Mouse (Mus musculus): ENCODE measurements around the gene Plppr4. TPM values are rescaled to one million over a fixed set of nuclear protein-coding genes. Genes with fewer than 3 reads are reported as not detected.

Gene Plppr4
- polyA plus RNA-seq, 1 experiment from 2014 or later: not detected

DNA sequence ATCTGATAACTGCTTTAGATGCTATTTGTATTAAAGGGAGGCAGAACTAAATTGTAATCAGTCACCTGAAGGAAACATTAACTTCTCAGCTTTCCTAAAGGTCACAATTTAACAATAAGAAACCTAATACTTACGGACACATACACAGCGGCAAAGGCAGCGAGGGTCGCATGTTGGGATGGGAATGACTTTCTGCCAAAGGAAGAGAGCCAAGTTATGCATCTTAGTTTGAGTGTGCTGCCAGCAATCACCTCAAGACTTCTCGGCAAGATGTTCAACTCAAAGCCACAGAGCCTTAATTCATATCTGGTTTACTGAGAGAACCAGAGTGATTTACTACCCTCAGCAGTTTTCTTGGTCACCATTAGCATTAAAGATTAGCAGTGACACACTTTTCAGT, 34.1 kb downstream of the Plppr4 start:
- DNase-seq (ENCODE audit: low read depth, low spot score): no peak
- no peaks in the 10 kb centered on the region for H3K27me3 ChIP-seq
- no peak for ATAC-seq
- ChIA-PET POLR2A (no interaction called here), CTCF (interaction anchor here (0.8 kb wide), 1 partner anchor 16 kb away, joined by 3 read pairs; no protein-coding TSS in a partner anchor)
- no peak for TF ChIP-seq CTCF (IDR thresholded peaks at IDR 0.05)
- in situ Hi-C loops (cut with MboI; ENCODE audit: low pct_unique_long_range_greater_than_20kb): no loop called here

DNA sequence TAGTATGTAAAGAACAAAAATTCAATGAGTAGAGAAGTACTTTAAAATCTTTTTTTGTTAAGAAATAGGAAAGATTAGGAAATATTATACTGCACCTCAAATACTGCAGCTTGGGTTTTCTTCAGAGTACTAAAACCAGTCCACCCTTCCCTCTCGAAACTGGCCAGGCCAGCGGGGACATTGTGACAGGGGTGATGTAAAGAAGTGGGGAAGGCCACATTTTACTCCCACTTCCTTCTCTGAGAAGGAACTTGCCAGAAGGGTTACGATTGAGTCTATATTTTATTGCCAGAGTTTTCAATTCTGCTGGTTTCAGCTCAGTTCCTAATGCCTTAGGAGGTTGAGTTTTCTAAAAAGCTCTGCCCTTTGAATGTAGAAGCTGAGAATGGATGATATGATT, 41.0 kb downstream of the Plppr4 start:
- H3K27me3 ChIP-seq: no peaks in the 10 kb centered on the region
- ATAC-seq (no peak), DNase-seq (ENCODE audit: low read depth, low spot score) (no peak)
- TF ChIP-seq CTCF (IDR thresholded peaks at IDR 0.05): no peak
- in situ Hi-C loops (cut with MboI; ENCODE audit: low pct_unique_long_range_greater_than_20kb): no loop called here
- POLR2A ChIA-PET: no interaction called here
- CTCF ChIA-PET: no interaction called here

DNA sequence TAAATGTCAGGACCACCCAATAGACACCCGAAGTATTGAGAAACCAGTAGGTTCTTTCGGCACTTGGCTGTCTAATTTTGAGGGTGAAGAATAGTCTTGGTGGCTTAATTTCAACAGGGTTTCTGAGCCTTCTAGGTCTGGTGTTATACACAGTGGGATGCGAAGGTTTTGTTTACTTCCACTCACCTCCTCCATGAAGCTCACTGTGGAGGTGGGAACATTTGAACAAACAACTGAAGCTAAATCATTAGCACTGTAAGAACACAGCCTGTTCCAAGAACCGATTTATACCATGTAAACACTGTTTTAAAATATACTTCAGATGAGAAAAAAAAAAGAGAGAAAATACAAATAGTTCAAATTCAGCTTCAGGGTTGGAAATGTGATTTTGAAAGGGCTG, 47.3 kb downstream of the Plppr4 start:
- ChIA-PET POLR2A (interaction anchor here (0.6 to 0.7 kb wide), 2 partner anchors 11 to 14 kb away, joined by 3 read pairs; no protein-coding TSS in a partner anchor), CTCF (interaction anchor here (1.2 kb wide), 1 partner anchor 17 kb away, joined by 3 read pairs; no protein-coding TSS in a partner anchor)
- no peak for ATAC-seq
- no peak for DNase-seq (ENCODE audit: low read depth, low spot score)
- TF ChIP-seq CTCF (IDR thresholded peaks at IDR 0.05): no peak
- in situ Hi-C loops (cut with MboI; ENCODE audit: low pct_unique_long_range_greater_than_20kb): no loop called here
- no peaks in the 10 kb centered on the region for H3K27me3 ChIP-seq

DNA sequence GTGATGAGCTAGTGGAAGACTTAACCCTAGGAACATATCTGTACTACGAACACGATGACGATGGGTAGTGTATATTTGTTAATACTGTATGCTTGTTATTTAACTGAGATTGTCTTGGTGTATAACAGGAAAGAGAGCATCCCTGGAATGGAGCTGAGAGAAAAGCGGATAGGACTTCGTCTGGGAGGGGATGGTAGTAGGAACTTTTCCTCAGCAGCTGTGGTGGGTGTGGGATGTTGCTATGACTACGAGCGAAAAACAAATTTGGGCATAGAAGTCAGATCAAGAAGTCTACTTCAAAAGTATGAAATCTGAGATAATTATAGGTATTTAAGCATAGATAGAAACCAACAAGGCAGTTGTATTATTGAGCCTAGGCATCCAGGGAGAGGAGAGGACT, 48.6 kb downstream of the Plppr4 start:
- POLR2A ChIA-PET: no interaction called here
- DNase-seq (ENCODE audit: low read depth, low spot score) (no peak), ATAC-seq (no peak)
- CTCF ChIA-PET: no interaction called here
- in situ Hi-C loops (cut with MboI; ENCODE audit: low pct_unique_long_range_greater_than_20kb): no loop called here
- no peaks in the 10 kb centered on the region for H3K27me3 ChIP-seq
- TF ChIP-seq CTCF (IDR thresholded peaks at IDR 0.05): no peak

DNA sequence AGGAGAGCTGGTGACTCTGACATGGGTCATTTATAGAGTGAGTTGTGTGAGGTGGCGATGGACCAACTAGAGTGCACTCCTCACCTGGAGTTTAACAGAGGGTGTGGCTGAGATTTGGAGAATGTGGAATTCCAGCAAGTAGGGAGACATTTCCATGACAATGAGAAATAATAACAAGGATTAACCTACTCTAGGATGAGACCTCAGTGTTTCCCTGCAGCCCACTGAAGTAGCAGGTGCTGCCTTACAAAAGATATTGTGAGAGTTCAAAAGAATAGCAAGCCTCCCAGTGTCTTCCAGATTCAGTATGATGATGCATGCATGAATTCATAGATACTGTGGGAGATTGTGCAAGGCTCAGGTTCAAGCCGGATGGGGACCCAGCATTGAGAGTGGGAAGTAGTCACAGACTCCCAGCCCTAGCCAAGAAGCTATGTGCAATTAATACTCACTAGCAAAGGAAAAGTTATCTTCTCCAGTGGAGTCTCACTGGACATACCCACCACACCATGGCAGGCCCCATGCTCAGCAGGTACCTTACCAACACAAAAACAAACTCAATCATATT, 49.8 kb downstream of the Plppr4 start:
- CTCF ChIA-PET: interaction anchor here (1.0 kb wide), 1 partner anchor 15 kb away, joined by 3 read pairs; no protein-coding TSS in a partner anchor
- ATAC-seq (no peak), DNase-seq (ENCODE audit: low read depth, low spot score) (no peak)
- POLR2A ChIA-PET: no interaction called here
- in situ Hi-C loops (cut with MboI; ENCODE audit: low pct_unique_long_range_greater_than_20kb): no loop called here
- no peaks in the 10 kb centered on the region for H3K27me3 ChIP-seq
- no peak for TF ChIP-seq CTCF (IDR thresholded peaks at IDR 0.05)

DNA sequence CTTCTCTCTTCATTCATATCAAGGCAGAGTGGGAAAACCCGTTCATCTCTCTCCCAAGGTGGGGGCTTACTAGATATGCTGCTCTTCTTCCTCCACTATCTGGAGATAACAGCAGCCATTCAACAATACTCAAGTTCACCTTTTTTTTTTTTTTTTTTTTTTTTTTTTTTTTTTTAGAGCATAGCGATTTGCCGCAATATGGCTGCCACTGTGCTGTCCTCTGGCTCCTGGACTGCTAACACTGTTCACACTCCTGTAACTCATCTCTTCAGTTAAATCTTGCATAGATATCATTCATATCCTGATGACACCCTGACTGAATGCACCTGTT, 51.1 kb downstream of the Plppr4 start:
- in situ Hi-C loops (cut with MboI; ENCODE audit: low pct_unique_long_range_greater_than_20kb): no loop called here
- ATAC-seq: no peak
- CTCF ChIA-PET: no interaction called here
- TF ChIP-seq CTCF (IDR thresholded peaks at IDR 0.05): no peak
- POLR2A ChIA-PET: no interaction called here
- no peak for DNase-seq (ENCODE audit: low read depth, low spot score)
- H3K27me3 ChIP-seq: no peaks in the 10 kb centered on the region

DNA sequence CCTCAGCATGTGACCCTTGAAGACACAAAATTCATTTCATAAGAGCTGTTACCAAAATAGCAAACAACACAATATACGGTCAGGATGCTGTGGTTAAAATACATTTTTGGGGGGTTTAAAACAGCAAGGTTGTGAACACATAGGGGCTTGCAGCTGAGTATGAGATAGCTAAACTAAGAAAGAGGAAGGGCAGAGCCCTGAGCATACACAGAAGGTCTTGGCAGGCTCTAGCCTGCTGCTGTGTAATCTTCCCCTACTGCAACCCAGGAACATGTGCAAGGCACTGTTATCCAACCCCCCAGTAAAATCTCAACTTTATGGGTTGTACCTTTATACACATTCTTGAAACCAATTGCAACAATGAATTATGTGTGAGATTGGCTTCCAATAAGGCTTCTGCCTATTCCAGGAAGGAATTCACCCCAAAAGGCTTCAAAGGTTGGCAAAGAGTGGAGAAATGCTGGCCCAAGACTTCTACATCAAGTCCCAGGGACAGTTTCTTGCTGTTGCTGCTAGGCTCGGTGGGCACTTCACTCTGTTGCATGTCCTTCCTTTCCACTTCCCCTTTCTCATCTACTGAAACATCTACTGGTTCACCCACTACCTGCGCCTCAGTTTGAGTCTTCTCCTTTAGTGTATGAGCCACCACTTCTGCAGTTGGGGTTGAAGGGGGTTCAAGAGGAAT, 51.6 kb downstream of the Plppr4 start:
- in situ Hi-C loops (cut with MboI; ENCODE audit: low pct_unique_long_range_greater_than_20kb): no loop called here
- no peak for TF ChIP-seq CTCF (IDR thresholded peaks at IDR 0.05)
- ChIA-PET POLR2A (no interaction called here), CTCF (interaction anchor here (1.3 kb wide), 1 partner anchor 13 kb away, joined by 4 read pairs; no protein-coding TSS in a partner anchor)
- no peaks in the 10 kb centered on the region for H3K27me3 ChIP-seq
- no peak for ATAC-seq
- no peak for DNase-seq (ENCODE audit: low read depth, low spot score)

DNA sequence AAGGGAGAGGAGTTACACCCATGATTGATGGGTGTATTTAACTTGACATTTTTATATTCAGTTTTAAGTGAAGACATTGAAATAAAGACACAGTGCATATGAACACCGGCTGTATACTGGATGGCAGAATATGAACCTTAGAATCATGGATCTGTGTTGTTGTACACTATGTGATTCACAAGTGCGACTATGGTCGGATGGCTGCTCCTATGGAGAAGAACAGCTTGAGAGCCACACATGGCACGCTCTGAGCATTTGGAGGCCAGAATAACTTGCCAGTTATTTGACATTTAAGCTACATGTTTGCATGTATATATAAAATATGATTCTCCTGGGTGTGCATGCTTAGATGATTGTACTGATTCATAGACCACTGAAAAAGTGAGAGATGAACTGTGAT, 53.1 kb downstream of the Plppr4 start:
- no peak for DNase-seq (ENCODE audit: low read depth, low spot score)
- no peak for ATAC-seq
- ChIA-PET POLR2A (no interaction called here), CTCF (interaction anchor here (1.3 kb wide), 1 partner anchor 11 kb away, joined by 4 read pairs; no protein-coding TSS in a partner anchor)
- in situ Hi-C loops (cut with MboI; ENCODE audit: low pct_unique_long_range_greater_than_20kb): no loop called here
- no peaks in the 10 kb centered on the region for H3K27me3 ChIP-seq
- no peak for TF ChIP-seq CTCF (IDR thresholded peaks at IDR 0.05)

DNA sequence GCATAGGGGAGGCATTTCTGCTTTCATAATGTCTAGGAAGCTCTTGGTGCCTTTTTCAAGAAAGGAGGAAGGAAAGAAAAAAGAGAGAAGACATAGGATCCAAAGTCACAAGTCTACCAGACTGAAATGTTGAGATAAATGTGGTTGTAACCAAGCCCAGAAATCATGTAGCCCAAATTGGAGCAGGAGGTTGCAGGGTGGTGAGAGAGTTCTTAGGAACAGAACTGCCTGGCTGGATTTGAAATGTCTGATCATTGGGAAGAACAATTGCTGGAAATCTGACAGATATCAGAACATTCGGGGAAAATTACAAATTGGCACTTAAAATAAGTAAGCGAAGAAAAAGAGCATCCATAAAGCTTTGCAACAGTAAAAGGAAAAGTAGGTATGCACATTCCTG, 56.6 kb downstream of the Plppr4 start:
- no peak for ATAC-seq

DNA sequence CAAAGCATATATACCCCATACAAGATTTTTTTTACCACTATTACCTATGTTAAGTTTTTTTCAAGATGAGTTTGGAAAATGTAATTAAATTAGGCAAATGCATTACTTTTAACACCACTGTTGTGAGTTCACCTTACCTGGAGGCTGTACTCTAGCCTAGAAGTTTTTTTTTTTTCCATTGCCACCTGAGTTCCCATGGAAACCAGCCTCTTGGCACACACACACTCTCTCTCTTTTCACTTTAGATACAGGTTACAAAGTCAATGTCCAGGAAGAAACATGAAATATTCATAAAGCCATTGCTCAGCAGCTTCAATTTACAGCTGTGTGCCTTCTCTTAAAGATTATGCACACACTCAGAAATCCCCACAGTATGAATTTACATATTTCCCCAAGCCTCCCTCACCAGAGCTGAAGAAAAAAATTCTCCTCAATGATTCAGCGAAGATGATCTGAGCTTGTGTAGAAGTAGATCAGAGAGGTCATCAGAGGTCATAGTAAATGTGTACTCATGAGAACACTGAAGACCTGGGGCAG, 59.9 kb downstream of the Plppr4 start:
- ATAC-seq (no peak), DNase-seq (ENCODE audit: low read depth, low spot score) (no peak)
- POLR2A ChIA-PET: no interaction called here
- H3K27me3 ChIP-seq: no peaks in the 10 kb centered on the region
- no peak for TF ChIP-seq CTCF (IDR thresholded peaks at IDR 0.05)
- CTCF ChIA-PET: no interaction called here
- in situ Hi-C loops (cut with MboI; ENCODE audit: low pct_unique_long_range_greater_than_20kb): no loop called here

More for the DNA sequence above, 56.6 kb downstream of the Plppr4 start:
- in situ Hi-C loops (cut with MboI; ENCODE audit: low pct_unique_long_range_greater_than_20kb): no loop called here
- TF ChIP-seq CTCF (IDR thresholded peaks at IDR 0.05): no peak
- POLR2A ChIA-PET: no interaction called here
- no peak for DNase-seq (ENCODE audit: low read depth, low spot score)
- CTCF ChIA-PET: interaction anchor here (1.1 kb wide), 1 partner anchor 12 kb away, joined by 3 read pairs; no protein-coding TSS in a partner anchor
- H3K27me3 ChIP-seq: no peaks in the 10 kb centered on the region

DNA sequence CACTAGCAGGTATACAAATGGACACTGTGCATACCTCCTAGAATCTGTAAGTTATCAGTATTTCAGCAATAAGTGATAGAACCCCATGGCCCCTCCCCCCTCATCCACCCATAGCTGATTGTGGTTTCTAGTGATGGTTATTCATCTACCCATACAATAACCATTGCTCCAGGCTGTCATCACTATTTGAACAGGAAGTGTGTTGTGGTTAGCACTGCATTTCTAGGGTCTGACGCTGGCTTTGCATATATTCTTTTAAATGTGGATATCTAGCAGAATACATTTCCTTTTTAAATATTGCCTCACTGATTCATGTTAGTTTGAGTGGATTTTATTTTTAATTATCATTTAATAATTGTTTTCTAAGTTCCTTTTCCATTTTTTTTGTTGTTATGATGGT, 62.9 kb downstream of the Plppr4 start:
- H3K27me3 ChIP-seq: no peaks in the 10 kb centered on the region
- CTCF ChIA-PET: no interaction called here
- no peak for TF ChIP-seq CTCF (IDR thresholded peaks at IDR 0.05)
- in situ Hi-C loops (cut with MboI; ENCODE audit: low pct_unique_long_range_greater_than_20kb): no loop called here
- no peak for DNase-seq (ENCODE audit: low read depth, low spot score)
- ATAC-seq: no peak
- POLR2A ChIA-PET: no interaction called here

Measured in Patski (cell line).